Mouse (Mus musculus) lung, postnatal 0 days (tissue): ENCODE data around the gene Pabpn1.

Experiments
- CTCF ChIP-seq: IDR thresholded peaks from 2 replicates; pipeline ENCODE4 v1.5.1; 2016; ENCODE audit warnings: antibody characterized with exemption, mild to moderate bottlenecking
- EP300 ChIP-seq: IDR thresholded peaks from 2 replicates; pipeline ENCODE4 v1.6.1; 2016; ENCODE audit warnings: antibody characterized with exemption, mild to moderate bottlenecking, control low read depth

DNA sequence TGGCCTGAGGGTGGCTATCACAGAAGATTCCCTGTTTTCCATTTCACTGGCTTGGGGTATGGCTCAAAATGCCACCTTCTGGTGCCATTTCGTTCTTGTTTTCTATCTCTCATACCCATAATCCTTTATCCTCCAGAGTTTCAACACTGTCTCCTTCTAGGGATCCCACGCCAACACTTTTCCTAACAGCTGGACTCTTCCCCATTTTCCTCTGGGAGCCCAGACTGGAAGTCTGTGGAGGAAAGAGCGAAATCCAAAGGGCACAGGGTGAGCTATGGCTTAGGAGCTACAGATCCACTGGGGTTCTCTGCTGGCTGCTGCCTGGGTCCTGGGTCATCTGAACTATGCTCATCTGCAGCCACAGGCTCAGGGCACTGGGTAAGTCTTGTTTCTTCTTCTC is 18.1 kb upstream of the Pabpn1 start:
- no peak for TF ChIP-seq CTCF
- no peak for TF ChIP-seq EP300
